Mouse (Mus musculus): ENCODE data around the gene Zc3h6.

- TF ChIP-seq GATA1 (IDR thresholded peaks at IDR 0.05; ENCODE audit: borderline replicate concordance, low read length) (no peak), FLI1 (IDR thresholded peaks at IDR 0.05; ENCODE audit: low read length) (no peak)
Measured at GRCm38 (mm10) chr2:129057920-129058361, 90.7 kb downstream of the Zc3h6 start.
